Mouse (Mus musculus): ENCODE results near the gene Mrpl55. TPM values are rescaled to one million over a fixed set of nuclear protein-coding genes. Genes with fewer than 3 reads are reported as not detected.

The Mrpl55 gene
- polyA plus RNA-seq, 1 experiment from 2014 or later, result 78.9 TPM

DNA sequence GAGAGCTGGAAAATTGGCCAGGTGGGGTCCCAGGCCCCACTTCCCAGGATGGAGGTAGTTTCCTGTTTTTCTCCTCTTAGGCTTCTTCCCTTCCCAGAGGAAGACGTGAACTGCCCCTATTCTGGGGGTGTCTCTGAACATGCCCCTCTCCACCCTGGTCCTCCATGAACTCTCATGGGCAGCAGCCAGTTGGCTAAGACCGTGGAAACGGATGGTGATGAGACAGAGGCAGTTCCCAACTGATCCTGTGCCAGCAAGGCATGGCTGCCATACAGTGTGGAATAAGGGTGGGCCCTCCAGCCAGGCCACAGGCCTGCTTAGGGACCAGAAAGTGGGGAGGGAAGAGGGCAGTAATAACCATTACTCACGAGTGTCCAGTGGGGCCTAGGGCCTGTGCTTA is 31.7 kb upstream of the Mrpl55 start:
- WGBS, result 70% methylated on average over 4 of the region's 4 CpGs
- H3K4me2 ChIP-seq, result no peak overlapping the region
- no peaks in the 10 kb centered on the region for H3K9me3 ChIP-seq
- no peak for ATAC-seq (ENCODE audit: insufficient number of reproducible peaks, low FRiP score, low TSS enrichment, low read depth)
- no peak overlapping the region for H3K27ac ChIP-seq
- no peak overlapping the region for H3K4me3 ChIP-seq
- no peaks in the 10 kb centered on the region for H3K36me3 ChIP-seq
- H3K9ac ChIP-seq, result no peak overlapping the region
- no peaks in the 10 kb centered on the region for H3K4me1 ChIP-seq
- H3K27me3 ChIP-seq, result peaks cover 22% of the 10 kb centered on the region

- Histone ChIP-seq H3K4me3 (no peak overlapping the region), H3K9me3 (no peaks in the 10 kb centered on the region), H3K27me3 (peaks cover 59% of the 10 kb centered on the region), H3K27ac (no peak overlapping the region), H3K9ac (no peak overlapping the region), H3K36me3 (no peaks in the 10 kb centered on the region), H3K4me2 (no peak overlapping the region), H3K4me1 (peaks cover 12% of the 10 kb centered on the region)
- ATAC-seq (ENCODE audit: insufficient number of reproducible peaks, low FRiP score, low TSS enrichment, low read depth), result no peak; the same call in 1 of the 2 replicates
- WGBS, result 55% methylated on average over 6 of the region's 6 CpGs
Observed at GRCm38 (mm10) chr11:59174189-59174838, 28.0 kb upstream of the Mrpl55 start.

GRCm38 (mm10) chr11:59176475-59176874 is 25.8 kb upstream of the Mrpl55 start:
- Histone ChIP-seq H3K4me1 (peaks cover 12% of the 10 kb centered on the region), H3K9ac (no peak overlapping the region; the same call in 1 of the 2 replicates), H3K4me2 (peak overlapping the region; percentile 30), H3K36me3 (no peaks in the 10 kb centered on the region), H3K27me3 (peaks cover 68% of the 10 kb centered on the region), H3K9me3 (no peaks in the 10 kb centered on the region), H3K4me3 (peak overlapping the region; percentile 27), H3K27ac (no peak overlapping the region)
- ATAC-seq (ENCODE audit: insufficient number of reproducible peaks, low FRiP score, low TSS enrichment, low read depth), result no peak
- WGBS, result 3% methylated on average over 48 of the region's 48 CpGs

DNA sequence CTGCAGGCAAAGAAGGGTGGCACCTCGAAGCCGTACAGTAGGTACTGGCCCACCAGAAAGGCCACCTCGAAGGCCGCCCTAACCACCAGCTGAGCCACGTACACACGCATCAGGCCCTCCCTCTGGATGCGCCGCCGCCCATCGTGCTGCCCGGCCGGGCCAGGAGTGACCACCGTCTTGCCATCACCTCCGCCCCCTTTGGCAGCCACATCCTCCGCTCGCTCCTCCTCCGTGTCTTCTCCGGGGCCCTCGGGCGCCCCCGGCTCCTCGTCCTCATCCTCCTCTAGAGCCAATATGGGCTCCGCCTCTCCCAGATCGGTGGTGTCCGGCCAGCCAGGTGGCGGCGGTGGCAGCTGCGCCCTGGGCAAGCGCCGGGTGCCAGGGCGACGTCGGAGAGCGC is 25.4 kb upstream of the Mrpl55 start:
- H3K27me3 ChIP-seq, result peaks cover 68% of the 10 kb centered on the region

DNA sequence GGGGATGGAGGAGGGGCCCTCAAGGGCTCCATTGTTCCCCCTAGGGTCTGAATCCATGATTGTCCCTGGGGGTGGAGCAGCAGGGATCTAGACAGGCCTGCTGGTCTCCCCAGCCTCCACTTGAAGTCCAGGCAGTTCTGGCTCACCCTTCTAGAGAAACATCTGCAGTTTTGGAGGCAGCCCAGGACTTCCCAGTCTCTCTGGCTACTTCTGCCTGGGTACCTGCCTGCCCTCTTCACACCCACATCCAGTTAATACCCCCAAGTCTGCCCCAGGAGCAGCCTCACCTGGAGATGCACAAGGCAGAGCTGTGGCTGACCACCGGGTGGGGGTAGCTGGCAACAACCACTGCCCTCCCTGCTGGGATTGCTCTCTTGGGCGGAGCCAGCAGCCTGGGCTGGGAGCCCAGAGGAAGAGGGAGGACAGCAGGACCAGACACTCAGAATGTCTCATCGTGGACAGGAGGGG is 19.4 kb upstream of the Mrpl55 start, which contains the start of gene Gjc2:
TSS of gene Gjc2 (minus strand) at position 350 of the 468 bp plus-strand sequence.
- Histone ChIP-seq H3K4me1 (peaks cover 3% of the 10 kb centered on the region), H3K27ac (no peak within 1 kb of the TSS), H3K36me3 (peaks cover 48% of the 10 kb centered on the region), H3K4me2 (no peak within 1 kb of the TSS), H3K9ac (no peak within 1 kb of the TSS), H3K4me3 (no peak within 1 kb of the TSS), H3K27me3 (peaks cover 23% of the 10 kb centered on the region), H3K9me3 (no peaks in the 10 kb centered on the region)
- ATAC-seq (ENCODE audit: insufficient number of reproducible peaks, low FRiP score, low TSS enrichment, low read depth), result no peak
- 51% methylated on average over 3 of the region's 3 CpGs for WGBS

More for the DNA sequence above, 25.4 kb upstream of the Mrpl55 start:
- H3K9me3 ChIP-seq, result no peaks in the 10 kb centered on the region
- H3K4me1 ChIP-seq, result peaks cover 12% of the 10 kb centered on the region
- 7% methylated on average over 34 of the region's 34 CpGs for WGBS
- H3K4me2 ChIP-seq, result peak overlapping the region; percentile 30; the same call in 1 of the 2 replicates
- H3K27ac ChIP-seq, result no peak overlapping the region
- ATAC-seq (ENCODE audit: insufficient number of reproducible peaks, low FRiP score, low TSS enrichment, low read depth), result no peak
- H3K36me3 ChIP-seq, result no peaks in the 10 kb centered on the region
- no peak overlapping the region for H3K9ac ChIP-seq
- H3K4me3 ChIP-seq, result peak overlapping the region; percentile 27

GRCm38 (mm10) chr11:59183821-59184220 is 18.5 kb upstream of the Mrpl55 start:
- peaks cover 13% of the 10 kb centered on the region for H3K27me3 ChIP-seq
- 34% methylated on average over 3 of the region's 3 CpGs for WGBS
- H3K9ac ChIP-seq, result no peak overlapping the region
- no peak overlapping the region for H3K4me2 ChIP-seq
- H3K4me1 ChIP-seq, result peaks cover 7% of the 10 kb centered on the region
- H3K9me3 ChIP-seq, result no peaks in the 10 kb centered on the region
- no peak overlapping the region for H3K4me3 ChIP-seq
- no peak overlapping the region for H3K27ac ChIP-seq
- H3K36me3 ChIP-seq, result peaks cover 48% of the 10 kb centered on the region
- no peak for ATAC-seq (ENCODE audit: insufficient number of reproducible peaks, low FRiP score, low TSS enrichment, low read depth)

- H3K4me2 ChIP-seq, result no peak overlapping the region
Observed at GRCm38 (mm10) chr11:59185490-59185889, 16.8 kb upstream of the Mrpl55 start.

DNA sequence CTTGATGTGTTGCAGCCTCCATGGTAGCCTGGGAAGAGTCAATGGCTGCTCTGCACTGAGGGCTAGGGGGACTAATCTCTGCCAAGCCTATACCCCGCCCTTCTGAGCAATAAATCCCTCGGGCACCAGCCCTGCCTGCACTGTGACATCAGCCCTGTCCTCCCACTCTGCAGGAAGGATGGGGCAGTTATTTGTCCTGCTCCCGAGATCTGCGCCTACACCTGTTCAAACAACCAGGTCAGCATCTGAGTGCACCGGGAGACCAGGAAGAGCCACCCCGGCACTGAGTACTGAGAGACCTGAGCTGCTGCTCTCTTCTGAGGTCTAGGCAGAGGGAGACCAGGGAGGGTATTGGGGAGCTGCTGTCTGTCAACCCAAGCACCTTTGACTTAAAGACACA is 14.6 kb upstream of the Mrpl55 start:
- no peak for ATAC-seq (ENCODE audit: insufficient number of reproducible peaks, low FRiP score, low TSS enrichment, low read depth)
- H3K4me1 ChIP-seq, result peaks cover 21% of the 10 kb centered on the region
- H3K27me3 ChIP-seq, result no peaks in the 10 kb centered on the region
- 76% methylated on average over 6 of the region's 6 CpGs for WGBS
- no peak overlapping the region for H3K9ac ChIP-seq
- no peak overlapping the region for H3K4me3 ChIP-seq
- no peaks in the 10 kb centered on the region for H3K9me3 ChIP-seq
- H3K36me3 ChIP-seq, result peaks cover 43% of the 10 kb centered on the region
- H3K4me2 ChIP-seq, result no peak overlapping the region
- H3K27ac ChIP-seq, result no peak overlapping the region

More at GRCm38 (mm10) chr11:59185490-59185889, 16.8 kb upstream of the Mrpl55 start:
- no peak for ATAC-seq (ENCODE audit: insufficient number of reproducible peaks, low FRiP score, low TSS enrichment, low read depth)
- Histone ChIP-seq H3K36me3 (peaks cover 48% of the 10 kb centered on the region), H3K4me3 (no peak overlapping the region), H3K9me3 (no peaks in the 10 kb centered on the region), H3K9ac (no peak overlapping the region), H3K27me3 (0 out of 2 replicates have a peak, but pooled peaks cover 3% of the 10 kb centered on the region), H3K27ac (no peak overlapping the region), H3K4me1 (peaks cover 13% of the 10 kb centered on the region)
- 72% methylated on average over 5 of the region's 5 CpGs for WGBS

DNA sequence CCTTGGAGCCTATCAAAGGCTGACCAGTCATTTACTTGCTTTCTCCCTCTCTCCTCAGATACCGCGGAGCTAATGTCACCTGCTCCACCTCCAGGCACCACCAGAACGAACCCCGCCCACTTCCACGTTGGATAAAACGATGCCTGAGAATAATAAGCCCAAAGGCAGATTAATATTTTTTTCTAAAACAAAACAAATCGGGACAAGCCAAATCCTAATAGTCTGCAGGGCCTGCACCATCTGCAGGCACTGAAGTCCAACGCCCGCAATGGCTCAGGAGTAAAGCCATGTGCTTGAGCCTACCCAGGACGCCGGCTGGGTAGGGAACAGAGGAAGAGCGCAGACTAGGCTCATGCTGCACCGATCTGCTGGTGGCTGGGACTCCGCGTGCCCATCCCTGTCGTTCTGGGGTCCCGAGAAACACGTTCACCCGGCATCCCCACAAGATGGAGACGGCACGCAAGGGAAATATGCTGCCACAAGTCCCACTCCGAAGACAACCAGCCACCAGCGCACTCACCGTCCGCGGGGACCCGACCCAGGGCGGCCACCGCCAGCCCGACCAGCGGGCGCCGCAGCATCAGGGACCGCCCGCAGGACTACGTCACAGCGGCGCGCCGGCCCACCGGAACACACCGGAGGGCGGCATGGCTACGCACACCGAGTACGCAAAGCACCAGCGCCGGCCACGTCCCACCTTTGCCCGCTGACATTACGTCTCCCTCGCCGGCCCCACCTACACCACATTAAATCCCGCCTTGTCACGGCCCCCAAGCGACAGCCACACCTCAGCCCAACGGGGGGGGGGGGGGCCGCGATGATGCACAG is 10.8 kb upstream of the Mrpl55 start:
- H3K27me3 ChIP-seq, result no peaks in the 10 kb centered on the region
- no peaks in the 10 kb centered on the region for H3K9me3 ChIP-seq
- H3K4me1 ChIP-seq, result peaks cover 18% of the 10 kb centered on the region
- under 1% methylated on average over 56 of the region's 59 CpGs for WGBS
- H3K9ac ChIP-seq, result peak overlapping the region; percentile 71
- H3K4me3 ChIP-seq, result peak overlapping the region; percentile 73
- peak overlapping the region; percentile 95 for H3K27ac ChIP-seq
- H3K36me3 ChIP-seq, result 0 out of 2 replicates have a peak, but pooled peaks cover 6% of the 10 kb centered on the region
- ATAC-seq (ENCODE audit: insufficient number of reproducible peaks, low FRiP score, low TSS enrichment, low read depth), result peak; percentile 95
- H3K4me2 ChIP-seq, result peak overlapping the region; percentile 68

GRCm38 (mm10) chr11:59192059-59192386 is 10.3 kb upstream of the Mrpl55 start, which contains the start of gene Guk1:
Guk1 (minus strand) TSS chr11:59192212.
- Histone ChIP-seq H3K4me1 (peaks cover 18% of the 10 kb centered on the region), H3K36me3 (0 out of 2 replicates have a peak, but pooled peaks cover under 1% of the 10 kb centered on the region), H3K4me3 (peak within 1 kb of the TSS; percentile 73), H3K9me3 (no peaks in the 10 kb centered on the region), H3K4me2 (peak within 1 kb of the TSS; percentile 68), H3K27me3 (no peaks in the 10 kb centered on the region), H3K9ac (peak within 1 kb of the TSS; percentile 71), H3K27ac (peak within 1 kb of the TSS; percentile 95)
- 6% methylated on average over 16 of the region's 16 CpGs for WGBS
- no peak for ATAC-seq (ENCODE audit: insufficient number of reproducible peaks, low FRiP score, low TSS enrichment, low read depth)

DNA sequence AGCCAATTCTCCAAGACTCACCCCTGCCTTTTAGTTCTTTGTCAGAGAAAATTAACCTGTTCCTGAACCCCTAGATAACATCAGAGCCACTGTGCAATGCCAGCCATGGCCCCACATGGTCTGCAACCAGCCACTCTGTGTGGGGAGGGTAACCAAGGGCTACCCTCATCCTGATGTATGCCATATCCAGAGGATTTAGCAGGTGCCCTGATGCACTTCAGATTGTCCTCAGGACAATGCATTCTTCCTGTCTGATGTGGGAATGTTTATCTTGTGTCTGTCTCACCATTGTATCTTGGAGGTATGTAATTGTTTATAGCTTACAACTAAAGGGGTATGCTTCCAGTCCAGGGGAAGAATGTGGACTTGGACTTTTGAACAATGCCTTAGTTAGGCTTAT is 6.1 kb upstream of the Mrpl55 start:
- no peaks in the 10 kb centered on the region for H3K27me3 ChIP-seq
- no peak overlapping the region for H3K9ac ChIP-seq
- no peak overlapping the region for H3K4me2 ChIP-seq
- H3K36me3 ChIP-seq, result peaks cover 23% of the 10 kb centered on the region
- ATAC-seq (ENCODE audit: insufficient number of reproducible peaks, low FRiP score, low TSS enrichment, low read depth), result no peak
- H3K27ac ChIP-seq, result no peak overlapping the region
- H3K4me3 ChIP-seq, result no peak overlapping the region
- H3K4me1 ChIP-seq, result peaks cover 6% of the 10 kb centered on the region
- no peaks in the 10 kb centered on the region for H3K9me3 ChIP-seq

Data from limb, embryonic 15.5 days (tissue).